Mouse (Mus musculus) forebrain, postnatal 0 days (tissue): ENCODE measurements around the gene Sema3a. TPM values are rescaled to one million over a fixed set of nuclear protein-coding genes. Genes with fewer than 3 reads are reported as not detected.

Experiments
- ATAC-seq: fragments of 200-750 bp; cut with Nextera tagmentation; 2 replicates; pipeline ENCODE4 v1.8.0; 2017; ENCODE audit warnings: mild to moderate bottlenecking, moderate library complexity
- DNase-seq: peaks from one replicate; pipeline ENCODE4 v3.0.0-alpha.2; 2015
- H3K27ac ChIP-seq: fragments of 300-500 bp; sonication (generic); 2 replicates; pipeline ENCODE4 v1.5.1; 2014; ENCODE audit warnings: low read depth, mild to moderate bottlenecking, antibody characterized with exemption, low read length, moderate library complexity, mixed read lengths
- H3K27me3 ChIP-seq: fragments of 300-500 bp; sonication (generic); 2 replicates; pipeline ENCODE4 v1.6.1; 2014; ENCODE audit warnings: mild to moderate bottlenecking, low read length, mixed read lengths; ENCODE audit not compliant: insufficient read depth
- H3K36me3 ChIP-seq: fragments of 300-500 bp; sonication (generic); 2 replicates; pipeline ENCODE4 v1.6.1; 2014; ENCODE audit warnings: mild to moderate bottlenecking, moderate library complexity; ENCODE audit not compliant: insufficient read depth
- H3K4me1 ChIP-seq: fragments of 300-500 bp; sonication (generic); 2 replicates; pipeline ENCODE4 v1.6.1; 2014; ENCODE audit warnings: antibody characterized with exemption; ENCODE audit not compliant: insufficient read depth
- H3K4me2 ChIP-seq: fragments of 300-500 bp; sonication (generic); 2 replicates; pipeline ENCODE4 v1.6.1; 2014; ENCODE audit warnings: low read depth, mild to moderate bottlenecking, moderate library complexity
- H3K4me3 ChIP-seq: fragments of 300-500 bp; sonication (generic); 2 replicates; pipeline ENCODE4 v1.5.1; 2014; ENCODE audit warnings: low read depth, low read length, mixed read lengths
- H3K9ac ChIP-seq: fragments of 300-500 bp; sonication (generic); 2 replicates; pipeline ENCODE4 v1.6.1; 2014; ENCODE audit warnings: mild to moderate bottlenecking
- H3K9me3 ChIP-seq: fragments of 300-500 bp; sonication (generic); 2 replicates; pipeline ENCODE4 v1.6.1; 2016; ENCODE audit warnings: low read length
- CTCF ChIP-seq: sonication (generic); IDR thresholded peaks from 2 replicates; pipeline ENCODE4 v1.5.1; 2016; ENCODE audit warnings: antibody characterized with exemption, control low read depth, low read depth
- WGBS: fragments of 180-500 bp; shearing (Covaris S2); extraction: QIAGEN DNeasy Blood & Tissue Kit; methylation state at CpG from one replicate; pipeline ENCODE4 v1.1.7; 2014; 5-methylcytosine and 5-hydroxymethylcytosine counted together
- polyA plus RNA-seq: library from polyadenylated mRNA; unstranded; fragments of >200 nt; fragmentation: Nextera tagmentation; extraction: Ambion mirVana; gene quantifications from 2 replicates; pipeline ENCODE4 v1.2.1, GENCODE M21; 2015
- total RNA-seq: library from RNA; depleted of rRNA; stranded (reverse); fragments of >200 nt; gene quantifications from 2 replicates; pipeline ENCODE4 v1.2.3, GENCODE M21; 2014

The Sema3a gene
- total and polyA plus RNA-seq, 2 experiments from 2014 or later, result 12.5 to 32.8 TPM

DNA sequence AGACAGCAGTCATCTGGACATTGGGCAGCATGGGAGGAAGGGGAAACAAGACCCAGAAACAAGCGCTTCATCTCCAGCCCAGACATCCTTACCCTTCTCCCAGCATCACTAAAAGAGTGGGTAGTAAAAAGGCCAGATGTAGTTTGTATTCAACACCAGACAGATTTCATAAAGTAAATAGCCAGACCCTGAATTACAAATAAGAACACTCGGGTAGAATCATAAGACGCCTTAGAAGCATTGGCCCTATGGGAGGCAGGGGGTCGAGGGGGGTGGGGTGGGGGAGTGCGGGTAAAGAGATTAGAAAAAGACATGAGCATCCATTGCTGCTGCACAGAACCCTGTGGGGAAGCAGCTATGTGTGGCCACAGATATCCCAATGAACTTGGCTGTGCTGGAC lies 500.9 kb downstream of the Sema3a start:
- DNase-seq (no peak), ATAC-seq (no peak)
- no peaks in the 10 kb centered on the region for H3K4me1 ChIP-seq
- H3K27ac ChIP-seq, result no peak overlapping the region
- no peaks in the 10 kb centered on the region for H3K27me3 ChIP-seq
- no peak overlapping the region for H3K4me3 ChIP-seq
- TF ChIP-seq CTCF, result no peak
- H3K9me3 ChIP-seq, result no peaks in the 10 kb centered on the region
- no peak overlapping the region for H3K4me2 ChIP-seq
- 62% methylated on average over 5 of the region's 5 CpGs for WGBS
- no peak overlapping the region for H3K9ac ChIP-seq
- no peaks in the 10 kb centered on the region for H3K36me3 ChIP-seq

- H3K4me1 ChIP-seq, result no peaks in the 10 kb centered on the region
- peak overlapping the region; percentile 38 for H3K4me3 ChIP-seq
- DNase-seq (peak; percentile 93), ATAC-seq (peak; percentile 87)
- peak; percentile 95 for TF ChIP-seq CTCF
- no peak overlapping the region for H3K27ac ChIP-seq
- WGBS, result 6% methylated on average over 24 of the region's 24 CpGs
- H3K9me3 ChIP-seq, result no peaks in the 10 kb centered on the region
- H3K4me2 ChIP-seq, result peak overlapping the region; percentile 68
- no peaks in the 10 kb centered on the region for H3K27me3 ChIP-seq
- H3K36me3 ChIP-seq, result no peaks in the 10 kb centered on the region
- peak overlapping the region; percentile 45 for H3K9ac ChIP-seq
These were observed 503.5 kb downstream of the Sema3a start for GRCm38 (mm10) chr5:13628606-13629311.

DNA sequence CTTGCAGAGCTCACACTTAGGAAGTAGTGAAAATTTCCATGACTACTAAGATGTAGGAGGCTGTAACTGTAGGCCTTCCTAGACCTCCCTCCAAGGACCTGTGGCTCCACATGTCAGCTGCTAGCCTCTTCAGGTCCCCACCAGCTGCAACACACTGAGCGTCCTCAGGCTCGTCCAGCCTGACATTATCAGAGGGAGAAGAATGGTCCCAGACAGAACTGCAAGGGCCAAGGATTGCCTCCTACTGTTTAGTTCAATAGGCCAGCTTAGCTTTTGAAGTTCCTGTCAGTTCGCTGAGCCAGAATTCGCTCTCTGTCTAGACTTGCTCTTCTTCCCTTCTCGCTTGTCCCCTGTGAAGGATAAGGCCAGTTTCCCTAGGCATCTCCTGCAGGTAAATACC lies 504.7 kb downstream of the Sema3a start:
- ATAC-seq (no peak), DNase-seq (no peak)
- no peak for TF ChIP-seq CTCF
- WGBS, result 24% methylated on average over 5 of the region's 5 CpGs
- Histone ChIP-seq H3K4me1 (no peaks in the 10 kb centered on the region), H3K4me3 (no peak overlapping the region), H3K27ac (no peak overlapping the region), H3K9me3 (no peaks in the 10 kb centered on the region), H3K4me2 (no peak overlapping the region), H3K9ac (no peak overlapping the region), H3K36me3 (no peaks in the 10 kb centered on the region), H3K27me3 (no peaks in the 10 kb centered on the region)

- no peaks in the 10 kb centered on the region for H3K4me1 ChIP-seq
- no peak overlapping the region for H3K9ac ChIP-seq
- DNase-seq, result no peak
- H3K27me3 ChIP-seq, result no peaks in the 10 kb centered on the region
- H3K36me3 ChIP-seq, result no peaks in the 10 kb centered on the region
- ATAC-seq, result no peak
- H3K4me3 ChIP-seq, result no peak overlapping the region
- H3K9me3 ChIP-seq, result no peaks in the 10 kb centered on the region
- TF ChIP-seq CTCF, result peak; percentile 44
- no peak overlapping the region for H3K4me2 ChIP-seq
- H3K27ac ChIP-seq, result no peak overlapping the region
These were observed 505.5 kb downstream of the Sema3a start for GRCm38 (mm10) chr5:13630692-13631091.

- Histone ChIP-seq H3K4me1 (no peaks in the 10 kb centered on the region), H3K36me3 (no peaks in the 10 kb centered on the region), H3K4me2 (no peak overlapping the region), H3K9me3 (no peaks in the 10 kb centered on the region), H3K9ac (no peak overlapping the region), H3K27ac (no peak overlapping the region), H3K27me3 (no peaks in the 10 kb centered on the region), H3K4me3 (no peak overlapping the region)
- DNase-seq (peak; percentile 45), ATAC-seq (peak; percentile 92)
- no peak for TF ChIP-seq CTCF
- WGBS, result 34% methylated on average over 3 of the region's 3 CpGs
These were observed 511.0 kb downstream of the Sema3a start for GRCm38 (mm10) chr5:13636237-13636636.
